Mouse (Mus musculus) right cerebral cortex, postnatal 10 days (tissue): Measurements from ENCODE around the gene Pfas.
"Not testable (repeated sequence)": the region's sequence is repeated elsewhere in the genome, so short reads cannot be mapped to it uniquely, and the experiment has no call there.

ENCODE experiments used
- DNase-seq, 2 experiments: peaks; one replicate each; pipeline ENCODE4 v3.0.0; 2021; ENCODE audit warnings: low spot score in 2 of 2

Pfas gene

DNA sequence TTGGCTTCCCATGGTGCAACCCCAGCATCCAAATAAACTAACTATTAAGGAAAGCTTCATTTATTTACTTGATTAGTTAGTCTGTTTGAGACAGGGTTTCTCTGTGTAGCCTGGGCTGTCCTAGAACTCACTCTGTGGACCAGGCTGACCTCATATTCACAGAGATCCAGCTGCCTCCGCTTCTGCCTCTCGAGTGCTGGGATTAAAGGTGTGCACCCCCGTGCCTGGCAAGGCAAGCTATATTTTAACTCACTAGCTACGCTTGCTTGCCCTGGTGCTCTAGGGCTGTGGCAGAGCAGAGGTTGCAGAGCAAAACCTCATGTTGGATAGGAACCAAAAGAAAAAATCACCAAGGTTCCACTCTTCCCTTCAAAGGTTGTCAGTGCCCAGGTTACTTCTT lies 67.7 kb downstream of the Pfas start:
- no peak for DNase-seq

- peak; percentile 92 to 96 for DNase-seq
Observed at GRCm38 (mm10) chr11:68939451-68940304, 68.6 kb downstream of the Pfas start.

- DNase-seq, result not testable (repeated sequence)
Observed at GRCm38 (mm10) chr11:68936951-68937350, 71.3 kb downstream of the Pfas start.
